Mouse (Mus musculus) frontal cortex, adult (tissue): ENCODE results near the gene AC170998.1.

Source experiments
- ATAC-seq: cut with Nextera tagmentation; 2 replicates; pipeline ENCODE4 v1.9.2; 2017; ENCODE audit warnings: mild to moderate bottlenecking, moderate library complexity, mixed read lengths; ENCODE audit not compliant: low TSS enrichment

AC170998.1 gene

DNA sequence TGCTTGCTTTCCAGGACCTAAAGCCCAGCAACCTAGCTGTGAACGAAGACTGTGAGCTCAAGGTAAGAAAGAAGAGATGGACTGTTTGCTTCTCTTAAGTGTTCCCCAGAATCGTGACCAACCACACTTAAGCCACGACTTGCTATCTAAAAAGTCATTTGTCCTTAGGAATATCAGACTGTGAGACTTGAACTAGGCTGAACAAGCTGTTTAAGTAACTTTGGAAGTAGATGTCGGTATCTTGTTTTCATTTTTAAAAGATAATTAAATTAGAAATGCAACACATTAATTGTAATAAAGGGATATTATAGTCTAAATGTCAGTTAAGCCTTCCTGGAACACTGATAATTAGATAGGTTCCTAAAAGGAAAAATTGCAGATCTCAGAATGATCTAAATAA, at the start of gene AC170998.1:
Gene AC170998.1, plus strand, starts transcription at position 301 of the 400 bp plus-strand sequence.
- ATAC-seq = no peak

DNA sequence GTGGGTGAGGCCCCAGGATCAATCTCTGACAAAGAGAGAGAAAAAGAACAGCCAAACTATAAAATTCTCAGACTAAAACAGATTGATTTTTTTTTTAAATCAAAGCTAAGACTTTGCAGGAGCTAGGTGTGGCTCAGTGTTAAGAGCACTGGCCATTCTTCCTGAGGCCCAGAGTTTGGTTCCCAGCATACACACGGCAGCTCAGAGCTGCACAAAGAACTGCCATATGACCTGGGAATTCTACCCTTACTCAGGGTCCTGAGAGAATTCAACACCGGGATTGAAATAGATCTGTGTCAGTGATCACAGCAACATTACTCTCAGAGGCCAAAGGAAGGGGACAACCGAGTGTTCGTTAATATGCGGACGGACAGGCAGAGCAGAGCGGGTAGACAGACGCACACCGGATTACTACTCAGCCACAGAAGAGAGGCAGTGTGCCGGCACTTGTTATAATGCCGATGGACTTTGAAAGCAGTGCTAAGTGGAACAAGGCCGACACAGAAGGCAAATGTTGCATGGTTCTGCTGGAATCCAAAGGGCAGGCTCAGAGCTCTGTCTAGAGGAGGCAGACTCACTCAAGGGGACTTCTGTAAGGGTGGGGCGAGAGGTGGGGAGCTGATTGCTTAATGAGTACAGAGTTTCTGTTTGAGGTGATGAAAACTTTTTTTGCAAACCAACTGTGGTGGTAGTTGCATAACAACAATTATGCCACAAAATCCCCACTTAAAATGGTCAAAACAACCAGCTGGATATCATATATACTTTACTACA, 43.4 kb upstream of the AC170998.1 start:
- no peak for ATAC-seq

DNA sequence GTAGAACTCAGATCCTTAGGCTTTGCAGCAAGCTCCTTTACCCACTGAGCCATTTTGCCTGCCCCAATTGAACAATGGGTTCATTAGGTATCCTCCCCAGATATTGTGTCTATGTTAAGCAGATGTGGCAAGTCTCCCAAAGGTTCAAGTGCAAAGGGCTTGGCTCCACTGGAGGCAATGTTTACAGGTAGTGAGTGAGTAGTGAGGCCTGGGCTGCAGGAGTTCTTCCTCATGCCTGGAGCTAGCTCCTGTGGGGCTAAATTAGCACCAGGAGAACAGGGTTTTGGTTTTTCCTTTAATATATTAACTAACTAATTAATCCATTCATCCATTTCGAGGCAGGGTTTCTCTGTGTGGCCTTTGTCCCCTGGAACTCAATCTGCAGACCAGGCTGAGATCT, 42.3 kb upstream of the AC170998.1 start:
- no peak for ATAC-seq

DNA sequence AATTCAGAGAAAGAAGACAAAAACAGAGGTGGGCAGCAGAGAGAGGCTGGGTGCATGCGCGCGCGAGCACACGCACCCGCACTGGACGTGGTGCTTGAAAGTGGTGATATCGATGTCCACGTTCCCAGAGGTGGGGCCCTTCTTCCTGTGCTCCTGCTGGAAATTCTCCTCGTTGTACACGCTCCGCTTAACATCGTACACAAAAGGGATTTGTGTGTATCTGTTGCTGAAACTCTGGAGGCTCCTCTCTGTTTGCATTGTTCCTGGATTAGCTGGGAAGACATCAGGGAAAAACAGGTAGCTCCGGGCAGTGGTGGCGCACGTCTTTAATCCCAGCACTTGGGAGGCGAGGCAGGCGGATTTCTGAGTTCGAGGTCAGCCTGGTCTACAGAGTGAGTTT, 41.3 kb upstream of the AC170998.1 start:
- ATAC-seq = no peak

DNA sequence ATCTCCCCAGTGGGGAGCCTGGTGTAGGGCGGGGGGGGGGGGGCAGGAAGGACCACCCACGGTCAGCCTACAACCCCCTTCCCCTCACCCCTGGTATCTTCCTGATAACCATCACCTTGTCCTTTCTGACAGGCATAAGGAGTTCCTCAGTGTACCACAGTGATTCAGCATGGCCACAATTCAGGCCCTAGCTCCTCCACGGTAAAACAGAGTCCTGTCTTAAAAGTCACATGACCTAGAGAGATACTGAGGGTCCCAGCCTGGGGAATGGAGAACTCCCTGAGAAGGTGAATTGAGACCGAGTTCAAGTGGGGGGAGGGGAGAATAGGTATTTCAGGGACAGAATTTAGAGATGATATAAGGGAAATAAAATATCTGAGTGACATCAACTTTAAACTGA, 38.5 kb upstream of the AC170998.1 start:
- no peak for ATAC-seq

DNA sequence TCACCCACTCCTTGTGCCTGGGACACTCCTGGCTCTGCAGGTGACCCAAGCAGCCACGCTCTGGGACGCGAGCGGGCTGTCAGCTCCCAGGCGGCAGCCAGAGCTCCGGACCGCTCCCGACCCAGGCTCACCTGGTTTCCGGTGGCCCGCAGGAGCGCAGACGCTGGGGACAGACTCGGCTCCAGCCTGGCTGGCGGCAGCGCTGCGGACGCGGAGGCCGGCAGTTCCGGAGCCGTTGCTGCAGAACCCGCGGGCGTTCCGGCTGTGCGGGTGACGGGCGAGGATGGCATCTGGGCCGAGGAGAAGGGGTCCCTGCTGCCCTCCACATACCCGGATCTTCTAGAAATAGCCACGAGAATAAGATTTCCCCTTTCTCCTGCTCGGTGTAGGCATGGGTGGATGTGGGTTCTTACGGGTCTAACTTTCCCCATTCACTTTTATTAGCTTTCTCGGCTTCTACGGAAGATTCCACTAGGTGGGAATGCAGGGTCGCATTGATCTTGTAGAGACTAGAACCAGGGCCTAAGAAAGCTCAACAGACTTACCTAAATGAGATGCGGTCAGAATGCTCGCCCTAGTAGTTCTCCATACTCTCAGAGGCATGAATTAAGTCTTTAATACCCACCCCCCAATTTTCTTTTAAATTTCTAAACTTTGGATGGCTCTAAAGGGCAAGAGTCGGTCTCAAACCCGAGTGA, 36.1 kb upstream of the AC170998.1 start, which contains the start of gene Slc26a8:
Gene Slc26a8, minus strand, starts transcription at position 648 of the 698 bp plus-strand sequence.
- ATAC-seq = peak; percentile 8; the same call in 1 of the 2 replicates

DNA sequence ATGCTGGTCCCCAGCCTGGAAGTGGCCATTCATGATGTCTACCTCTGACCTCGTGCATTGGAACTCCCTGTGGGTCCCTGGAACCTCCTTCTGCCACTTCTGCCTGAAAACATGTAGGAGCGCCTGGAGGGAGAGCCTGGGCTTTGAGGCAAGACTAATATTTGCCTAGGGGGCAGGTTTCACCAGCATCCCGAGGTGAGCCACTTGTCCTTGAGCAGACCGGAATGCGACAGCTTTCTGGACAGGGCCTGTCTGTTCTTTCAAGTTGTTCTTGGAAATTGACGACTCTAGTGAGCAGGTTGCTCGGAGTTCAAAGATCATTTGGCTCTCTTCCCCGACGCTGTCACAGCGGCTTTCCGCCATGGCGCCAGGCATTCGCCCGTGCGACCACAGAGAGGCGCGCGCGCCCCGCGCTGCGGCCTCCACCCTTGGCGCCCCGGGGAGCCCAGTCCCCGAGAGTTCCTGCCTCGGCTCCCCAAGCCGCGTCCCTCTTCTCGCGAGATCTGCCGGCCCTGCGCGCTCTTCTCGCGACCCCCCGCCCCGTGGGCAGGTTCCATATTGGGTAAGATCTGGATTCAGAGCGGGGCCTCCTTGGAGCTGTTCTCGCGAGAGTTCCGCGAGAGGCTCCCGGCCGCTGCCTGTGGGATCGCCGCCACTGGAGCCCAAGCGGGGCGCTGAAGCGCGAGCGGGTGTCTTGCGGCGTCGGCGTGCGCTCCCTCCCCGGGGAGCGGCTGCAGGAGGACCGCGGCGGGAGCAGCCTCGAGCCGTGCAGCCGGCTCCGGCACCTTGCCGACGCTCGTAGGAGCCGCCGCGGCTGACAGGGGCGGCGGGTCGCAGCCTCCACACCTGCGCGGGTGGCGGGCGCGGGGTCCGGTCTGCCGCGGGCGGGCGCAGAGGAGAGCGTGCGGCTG, 34.9 kb upstream of the AC170998.1 start, which contains the start of gene Mapk14:
Gene Mapk14, plus strand, starts transcription at position 554 of the 911 bp plus-strand sequence.
- peak; percentile 85 for ATAC-seq

DNA sequence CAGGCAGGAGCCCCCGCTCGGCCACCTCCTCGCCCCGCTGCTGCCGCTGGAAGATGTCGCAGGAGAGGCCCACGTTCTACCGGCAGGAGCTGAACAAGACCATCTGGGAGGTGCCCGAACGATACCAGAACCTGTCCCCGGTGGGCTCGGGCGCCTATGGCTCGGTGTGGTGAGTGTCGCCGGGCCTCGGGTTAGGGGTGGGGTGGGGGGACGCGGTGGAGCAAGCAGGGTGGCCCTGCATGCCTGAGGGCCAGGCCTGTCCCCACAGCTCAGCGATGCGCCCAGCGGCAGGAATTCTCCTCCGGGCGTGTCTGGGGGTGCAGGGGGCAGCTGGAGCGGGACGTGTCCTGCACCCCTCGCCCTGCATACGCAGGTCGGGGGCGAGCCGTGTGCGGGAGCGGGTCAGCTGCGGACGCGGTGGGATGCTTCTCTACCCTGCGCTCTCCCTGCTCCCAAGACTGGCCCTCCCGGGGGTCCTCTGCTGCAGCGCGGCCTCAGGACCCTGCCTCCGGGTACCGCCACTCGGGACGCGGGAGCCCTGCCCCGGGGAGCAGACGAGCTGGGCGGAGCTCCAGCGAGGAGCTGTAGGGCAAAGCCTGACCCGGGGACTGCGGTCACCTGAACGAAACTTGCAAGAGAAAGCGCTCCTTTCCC, 34.1 kb upstream of the AC170998.1 start:
- peak; percentile 13; the same call in 1 of the 2 replicates for ATAC-seq

DNA sequence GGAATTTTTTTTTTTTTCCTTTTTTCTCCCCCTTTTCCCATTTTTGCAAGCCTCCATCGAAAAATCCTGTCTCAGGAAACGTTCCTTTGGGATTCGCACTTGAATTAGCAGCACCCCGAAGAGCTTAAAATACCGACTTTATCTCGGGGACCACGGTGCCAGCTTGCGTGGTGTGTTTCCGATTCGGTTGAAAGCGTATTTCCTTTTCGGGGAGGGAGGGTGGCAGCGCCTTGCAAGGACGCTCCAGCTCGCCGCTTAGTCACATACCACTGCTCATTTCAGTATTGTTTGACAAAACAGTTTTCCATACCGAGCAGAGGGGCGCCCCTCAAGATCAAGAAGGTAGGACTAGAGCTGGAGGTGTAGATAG, 33.6 kb upstream of the AC170998.1 start:
- peak; percentile 24; the same call in 1 of the 2 replicates for ATAC-seq

DNA sequence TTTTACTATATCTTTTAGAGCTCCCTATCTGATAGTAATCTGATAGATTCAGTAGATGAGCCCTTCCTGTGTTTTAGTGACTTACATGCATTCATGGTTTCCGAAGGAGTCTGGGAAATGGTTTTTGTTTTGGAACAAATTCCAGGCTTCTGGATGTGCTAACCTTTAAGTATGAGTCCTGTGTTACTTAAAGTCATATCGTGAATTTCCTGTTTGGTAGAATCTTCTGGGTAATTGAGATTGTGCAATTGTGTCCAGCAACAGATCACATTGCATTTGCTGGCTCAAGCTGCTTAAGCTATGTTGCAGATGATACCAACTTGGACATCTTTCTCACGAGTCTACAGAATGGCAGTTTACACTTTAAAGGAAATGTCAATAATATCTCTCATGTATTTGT, 32.8 kb upstream of the AC170998.1 start:
- no peak for ATAC-seq

DNA sequence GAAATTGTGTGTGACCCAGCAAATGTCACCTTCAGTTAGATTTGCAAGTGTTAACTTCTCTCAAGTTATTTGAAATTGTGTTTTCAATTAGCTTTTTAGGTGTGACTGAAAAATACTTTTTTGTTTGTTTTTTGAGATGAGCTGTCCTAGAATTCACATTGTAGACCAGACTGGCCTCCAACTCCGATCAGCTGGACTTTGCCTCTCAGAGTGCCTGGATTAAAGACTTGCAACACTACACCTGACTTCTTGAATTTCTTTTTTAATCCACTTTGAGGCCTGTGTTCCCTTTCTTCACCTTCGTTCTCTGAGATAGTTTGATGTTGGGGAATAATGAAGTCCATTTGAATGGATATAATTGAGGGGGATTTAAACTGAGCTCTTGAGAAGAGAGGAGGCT, 31.8 kb upstream of the AC170998.1 start:
- no peak for ATAC-seq

DNA sequence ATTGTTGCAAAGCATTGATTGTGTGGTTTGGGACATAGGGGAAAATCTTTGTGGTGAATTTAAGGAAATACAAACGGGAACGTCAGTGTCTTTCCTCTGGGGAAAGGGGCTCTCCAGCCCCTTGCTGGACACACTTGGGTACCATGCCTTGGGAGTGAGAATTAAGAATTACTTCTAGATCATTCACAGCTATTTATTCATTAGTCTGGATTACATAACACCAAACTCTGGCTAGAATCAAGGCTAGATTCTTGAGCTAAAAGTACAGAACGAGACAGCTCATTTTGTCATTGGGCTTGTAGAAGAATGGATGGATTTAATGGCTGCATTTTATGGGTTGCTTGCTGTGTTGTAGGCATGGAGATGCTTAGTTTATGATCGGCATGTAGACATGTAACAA, 31.1 kb upstream of the AC170998.1 start:
- no peak for ATAC-seq

DNA sequence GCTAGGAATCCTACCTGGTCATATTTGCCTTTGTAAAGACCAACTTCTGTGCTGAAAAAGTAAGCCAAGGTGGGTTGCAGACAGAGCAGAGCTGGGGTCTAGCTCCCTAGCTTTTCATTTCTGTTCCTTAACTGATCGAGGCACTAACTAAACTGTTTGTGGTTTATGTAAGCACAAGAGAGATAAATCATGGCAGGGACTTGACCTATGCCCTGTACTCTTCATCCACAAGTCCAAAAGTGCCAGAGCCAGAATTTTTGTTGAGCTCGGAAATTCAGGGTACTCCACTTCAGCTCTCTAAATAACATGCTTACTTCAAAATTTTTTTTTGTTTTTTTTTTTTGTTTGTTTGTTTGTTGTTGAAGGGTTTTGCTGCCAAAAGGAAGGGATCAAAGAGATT, 29.2 kb upstream of the AC170998.1 start:
- no peak for ATAC-seq

DNA sequence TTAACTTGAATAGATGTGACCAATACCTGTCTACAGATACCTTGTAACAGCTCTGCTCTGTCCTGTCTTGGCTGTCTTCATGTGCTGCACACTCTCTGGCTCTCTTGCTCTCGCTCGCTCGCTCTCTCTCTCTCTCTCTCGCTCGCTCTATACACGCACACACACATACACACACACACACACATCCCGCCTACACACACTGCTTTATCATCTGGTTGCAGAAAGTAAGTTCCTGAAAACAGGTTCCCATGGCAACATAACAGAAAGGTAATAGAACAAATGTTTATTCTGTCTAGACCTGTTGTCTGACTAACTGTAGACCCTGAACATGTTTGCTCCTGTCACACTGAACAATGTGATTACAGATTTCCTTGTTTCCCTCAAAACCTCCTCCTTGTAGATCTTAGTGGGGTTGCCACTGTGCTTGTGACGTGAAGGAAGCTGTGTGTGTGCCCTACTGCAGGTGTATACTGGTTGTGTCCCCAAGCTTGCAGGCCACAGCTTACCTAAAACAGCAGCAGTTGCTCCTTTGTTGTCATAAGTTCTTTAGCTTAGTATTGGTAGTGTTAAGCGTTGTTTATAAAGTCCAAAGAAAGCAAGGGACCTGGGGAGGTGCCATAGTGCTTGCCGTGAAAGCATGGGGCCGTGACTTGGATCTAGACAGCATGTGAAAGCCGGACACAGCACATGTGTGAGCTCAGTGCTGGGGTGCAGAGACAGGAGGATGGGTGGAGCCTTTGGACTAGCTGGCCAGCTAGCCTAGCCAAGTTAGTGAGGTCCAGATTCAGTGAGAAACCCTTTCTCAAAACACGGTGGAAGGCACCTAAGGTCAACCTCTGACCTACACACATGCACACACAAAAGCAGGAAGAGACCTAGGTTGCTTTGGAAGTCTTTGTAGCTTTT, 28.3 kb upstream of the AC170998.1 start:
- peak; percentile 27; the same call in 1 of the 2 replicates for ATAC-seq

DNA sequence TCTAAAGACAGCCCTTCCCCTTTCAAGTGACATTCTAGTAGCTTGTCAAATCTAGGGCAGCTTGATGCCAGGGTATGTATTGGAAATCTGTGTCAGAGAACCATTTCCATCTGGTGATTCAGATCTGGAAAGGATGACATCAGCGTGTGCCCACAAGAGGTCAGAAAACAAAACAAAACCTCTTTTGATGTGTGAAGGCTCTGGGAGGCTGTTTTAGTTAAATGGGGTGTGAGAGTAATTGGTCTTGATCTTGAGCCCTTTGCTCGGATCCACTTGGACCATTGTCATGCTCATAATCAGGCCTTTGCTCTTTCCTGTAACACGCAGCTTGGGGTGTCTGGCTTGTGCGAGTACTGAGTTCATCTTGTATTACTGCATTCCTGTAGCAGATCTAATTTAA, 27.6 kb upstream of the AC170998.1 start:
- no peak for ATAC-seq

DNA sequence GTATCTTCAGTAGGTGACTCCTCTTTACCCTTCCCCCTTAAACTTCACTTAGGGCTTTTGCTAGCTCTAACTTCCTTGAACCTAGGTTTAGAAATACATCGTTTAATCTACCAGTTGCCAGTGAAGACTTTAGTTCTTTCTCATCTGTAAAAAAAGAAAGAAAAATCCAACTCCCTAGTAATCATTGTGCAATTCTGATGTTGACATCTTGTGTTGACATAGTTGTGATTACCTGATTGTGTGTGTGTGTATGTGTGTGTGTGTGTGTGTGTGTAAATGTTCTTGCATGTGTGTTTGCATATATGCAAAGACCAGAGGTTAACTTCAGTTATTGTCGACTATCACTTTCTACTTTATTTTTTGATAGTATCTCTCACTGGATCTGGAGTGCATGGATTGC, 27.2 kb upstream of the AC170998.1 start:
- ATAC-seq = no peak

DNA sequence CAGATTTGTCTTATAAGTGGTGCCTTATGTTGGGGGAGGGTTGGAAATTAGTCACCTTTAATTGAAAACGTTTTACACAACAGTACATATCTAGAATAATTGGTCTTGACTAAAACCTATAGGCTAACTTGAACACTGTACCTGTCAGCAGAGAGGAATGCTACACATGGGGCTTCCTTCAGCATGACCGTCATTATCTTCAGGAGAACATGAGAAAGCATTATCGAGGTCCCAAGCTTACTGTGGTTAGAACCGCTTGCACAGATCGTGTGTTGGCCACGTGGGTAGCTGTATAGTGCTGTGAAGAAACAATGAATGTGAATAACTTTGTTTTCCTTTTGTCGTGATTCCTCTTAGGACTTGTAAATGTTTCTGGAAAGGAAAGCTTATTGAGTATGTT, 26.1 kb upstream of the AC170998.1 start:
- no peak for ATAC-seq

DNA sequence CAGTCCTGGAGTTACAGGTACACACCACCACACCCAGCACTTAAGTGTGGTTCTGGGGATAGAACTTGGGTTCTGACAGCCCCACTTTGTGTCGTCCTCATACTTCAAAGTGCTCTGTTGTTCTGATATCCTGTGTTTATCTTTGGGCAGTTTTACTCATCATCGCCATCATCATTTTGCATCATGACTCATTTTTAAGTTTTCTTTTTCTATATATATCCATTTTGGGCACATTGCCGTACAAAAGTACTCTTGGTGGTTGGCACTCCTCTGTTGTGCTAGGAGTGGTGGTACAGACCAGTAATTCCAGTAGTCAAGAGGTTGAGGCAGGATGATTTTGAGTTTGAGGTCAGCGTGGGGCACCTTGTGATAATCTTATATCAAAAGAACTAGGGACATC, 24.7 kb upstream of the AC170998.1 start:
- no peak for ATAC-seq

DNA sequence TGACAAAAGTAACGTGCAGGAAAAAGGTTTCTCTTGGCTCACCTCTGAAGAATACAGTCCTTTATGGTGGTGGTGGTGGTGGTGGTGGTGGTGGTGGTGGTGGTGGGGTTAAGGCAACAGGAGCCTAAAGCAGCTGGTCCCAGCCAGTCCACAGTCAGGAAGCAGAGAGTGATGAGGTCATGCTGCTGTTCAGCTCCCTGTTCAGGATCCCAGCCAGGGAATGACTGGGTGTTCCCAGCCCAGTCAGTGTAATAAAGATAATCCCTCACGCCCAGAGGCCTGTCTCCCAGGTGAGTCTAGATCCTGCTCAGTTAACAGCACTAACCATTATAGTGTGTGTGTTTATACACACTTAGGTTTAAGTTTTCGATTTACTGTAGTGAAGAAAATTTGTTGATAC, 24.1 kb upstream of the AC170998.1 start:
- no peak for ATAC-seq

DNA sequence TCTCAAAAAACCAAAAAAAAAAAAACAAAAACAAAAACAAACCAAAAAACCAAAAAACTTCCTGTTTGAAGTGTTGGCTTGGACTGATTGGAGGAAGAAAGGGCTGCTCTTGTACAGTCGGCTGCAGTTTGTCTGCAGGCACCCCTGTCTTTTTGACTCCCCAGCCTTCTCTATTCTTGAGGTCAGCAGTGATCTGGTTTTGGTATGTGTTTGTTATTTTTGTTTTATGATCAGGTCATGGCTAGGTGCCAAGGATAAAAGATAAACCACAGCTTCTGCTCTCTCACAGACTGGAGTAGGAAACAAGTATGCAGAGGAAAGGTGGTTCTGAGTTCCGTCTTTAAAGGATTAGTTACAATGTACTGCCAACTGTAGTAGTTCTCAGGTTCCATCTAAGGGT, 23.2 kb upstream of the AC170998.1 start:
- ATAC-seq = no peak

DNA sequence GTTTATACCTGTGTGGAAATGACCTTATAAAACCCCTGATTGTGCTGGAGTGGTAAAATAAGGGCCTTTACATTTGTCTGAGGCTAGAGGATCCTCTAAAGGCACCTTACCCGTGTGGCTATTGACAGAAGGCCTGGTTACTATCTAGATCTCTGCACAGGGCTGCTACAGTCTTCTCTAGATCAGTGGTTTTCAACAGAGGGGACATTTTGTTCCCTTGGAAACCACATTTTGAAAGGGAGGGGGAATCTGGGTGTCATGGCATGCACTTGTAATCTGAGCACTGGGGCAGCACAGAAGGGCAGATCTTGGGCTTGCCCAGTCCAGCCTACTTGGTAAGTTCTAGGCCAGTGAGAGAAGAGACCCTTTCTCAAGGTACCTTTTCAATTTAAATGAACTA, 19.2 kb upstream of the AC170998.1 start:
- ATAC-seq = no peak
